Mouse (Mus musculus): ENCODE measurements around the gene Eef1g. TPM values are rescaled to one million over a fixed set of nuclear protein-coding genes. Genes with fewer than 3 reads are reported as not detected.

Gene Eef1g
- polyA plus RNA-seq, 1 experiment from 2014 or later: 153 TPM

DNA sequence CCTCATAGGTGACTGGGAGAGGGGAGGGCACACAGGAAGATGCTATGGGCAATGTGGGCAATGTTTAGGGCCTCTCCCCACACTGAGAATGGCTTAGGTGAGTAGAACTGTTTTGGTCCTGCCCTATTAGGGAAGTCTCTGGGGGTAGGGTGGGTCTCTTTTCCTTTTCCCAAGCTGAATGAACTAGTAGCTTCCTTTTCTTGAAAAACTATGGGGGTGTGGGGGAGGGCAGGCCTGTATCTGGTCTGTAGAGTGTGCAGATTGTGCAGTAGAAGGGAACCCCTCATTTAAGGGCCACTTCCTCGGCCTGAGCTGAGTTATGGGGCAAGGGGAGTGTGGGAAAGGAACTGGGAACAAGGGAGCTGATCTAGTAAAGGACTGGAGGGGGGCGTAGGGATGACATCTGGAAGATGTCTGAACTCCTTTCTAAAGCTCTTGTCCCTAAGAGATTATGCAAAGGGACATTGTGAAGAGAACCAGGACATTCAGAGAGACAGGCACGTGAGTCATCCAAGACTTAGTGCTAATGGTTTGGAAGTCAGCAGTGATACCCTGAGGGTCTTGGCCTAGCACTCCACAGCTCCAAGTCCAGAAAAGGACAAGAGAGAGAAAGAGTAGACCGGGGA, 24.5 kb downstream of the Eef1g start:
- Histone ChIP-seq H3K27ac (ENCODE audit: low read length) (peak overlapping the region; percentile 98), H3K27me3 (replicated peaks; ENCODE audit: insufficient read depth, low read length) (no peaks in the 10 kb centered on the region), H3K9ac (replicated peaks; ENCODE audit: low read depth) (peak overlapping the region; percentile 97), H3K4me1 (ENCODE audit: insufficient read depth, low read depth, low read length) (peaks cover 36% of the 10 kb centered on the region), H3K4me3 (ENCODE audit: low read depth, low read length) (peak overlapping the region; percentile 95), H3K4me2 (replicated peaks; ENCODE audit: low read depth, low read length) (peak overlapping the region; percentile 71), H3K36me3 (ENCODE audit: insufficient read depth, low read length) (no peaks in the 10 kb centered on the region), H3K9me3 (ENCODE audit: low read length) (no peaks in the 10 kb centered on the region)
- DNase-seq (ENCODE audit: low spot score) (peak; percentile 64), ATAC-seq (no peak)
- 39% methylated on average over 4 of the region's 4 CpGs for WGBS
- TF ChIP-seq EP300 (IDR thresholded peaks at IDR 0.05) (no peak), CTCF (IDR thresholded peaks at IDR 0.05) (no peak)

- no peaks in the 10 kb centered on the region for H3K9me3 ChIP-seq (ENCODE audit: low read length)
- peak overlapping the region; percentile 95 for H3K4me3 ChIP-seq (ENCODE audit: low read depth, low read length)
- peak; percentile 55 for DNase-seq (ENCODE audit: low spot score)
- peaks cover 42% of the 10 kb centered on the region for H3K4me1 ChIP-seq (ENCODE audit: insufficient read depth, low read depth, low read length)
- H3K9ac ChIP-seq (replicated peaks; ENCODE audit: low read depth): peak overlapping the region; percentile 97
- TF ChIP-seq EP300 (IDR thresholded peaks at IDR 0.05) (no peak), CTCF (IDR thresholded peaks at IDR 0.05) (no peak)
- no peaks in the 10 kb centered on the region for H3K27me3 ChIP-seq (replicated peaks; ENCODE audit: insufficient read depth, low read length)
- ATAC-seq: no peak
- H3K36me3 ChIP-seq (ENCODE audit: insufficient read depth, low read length): no peaks in the 10 kb centered on the region
- H3K27ac ChIP-seq (ENCODE audit: low read length): peak overlapping the region; percentile 98
- H3K4me2 ChIP-seq (replicated peaks; ENCODE audit: low read depth, low read length): peak overlapping the region; percentile 71
- WGBS: 37% methylated on average over 13 of the region's 13 CpGs
These were observed 25.3 kb downstream of the Eef1g start for GRCm38 (mm10) chr19:8991871-8992735.

DNA sequence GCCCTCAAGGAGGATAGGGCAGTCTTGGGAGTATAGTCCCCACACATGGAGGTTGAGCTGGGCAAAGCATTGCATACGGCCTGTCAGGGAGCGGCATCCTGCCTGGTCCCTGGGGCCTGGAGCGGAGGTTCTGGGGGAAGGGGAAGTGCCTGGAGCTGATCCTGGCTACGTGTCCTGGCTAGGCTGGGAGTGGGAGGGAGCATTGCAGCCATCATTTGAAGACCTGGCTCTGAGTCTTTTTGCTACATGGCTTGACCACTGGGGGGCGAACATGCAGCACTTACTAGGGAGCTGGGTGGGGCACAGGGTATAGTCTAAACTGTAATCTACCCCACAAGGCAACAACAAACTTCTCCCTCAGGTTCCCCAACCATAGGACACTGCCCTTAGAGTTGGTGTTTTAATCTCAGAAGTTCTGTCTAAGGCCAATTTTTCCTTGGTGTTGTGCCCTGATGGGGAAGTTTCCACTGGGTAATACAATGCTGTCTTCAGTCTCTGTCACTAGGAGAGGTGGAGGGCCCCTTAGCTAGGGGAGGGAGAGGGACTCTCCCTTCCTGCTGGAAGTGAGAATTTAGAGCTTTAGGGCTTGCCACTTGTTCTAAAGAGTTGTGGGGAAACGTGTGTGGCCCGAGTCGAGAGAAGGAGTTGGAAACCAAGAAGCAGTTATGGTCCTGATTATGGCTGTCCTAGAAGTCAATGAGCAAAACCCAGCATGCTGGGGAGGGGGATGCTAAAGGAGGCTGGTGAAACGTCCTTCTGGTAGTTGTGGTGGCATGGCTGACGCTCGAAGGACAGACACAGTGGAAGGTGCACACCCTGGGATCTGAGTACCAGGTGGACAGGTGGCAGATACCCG, 26.2 kb downstream of the Eef1g start:
- Histone ChIP-seq H3K36me3 (ENCODE audit: insufficient read depth, low read length) (no peaks in the 10 kb centered on the region), H3K9me3 (ENCODE audit: low read length) (no peaks in the 10 kb centered on the region), H3K27ac (ENCODE audit: low read length) (peak overlapping the region; percentile 98), H3K4me1 (ENCODE audit: insufficient read depth, low read depth, low read length) (peaks cover 48% of the 10 kb centered on the region), H3K4me2 (replicated peaks; ENCODE audit: low read depth, low read length) (peak overlapping the region; percentile 71), H3K4me3 (ENCODE audit: low read depth, low read length) (peak overlapping the region; percentile 95), H3K9ac (replicated peaks; ENCODE audit: low read depth) (peak overlapping the region; percentile 29; the same call in 1 of the 2 replicates), H3K27me3 (replicated peaks; ENCODE audit: insufficient read depth, low read length) (no peaks in the 10 kb centered on the region)
- peak; percentile 7 for ATAC-seq
- 25% methylated on average over 12 of the region's 12 CpGs for WGBS
- TF ChIP-seq EP300 (IDR thresholded peaks at IDR 0.05): peak; percentile 46; the same call in 1 of the 2 replicates
- peak; percentile 88 for TF ChIP-seq CTCF (IDR thresholded peaks at IDR 0.05)
- DNase-seq (ENCODE audit: low spot score): peak; percentile 96

GRCm38 (mm10) chr19:8993625-8993912, 26.7 kb downstream of the Eef1g start:
- 55% methylated on average over 2 of the region's 2 CpGs for WGBS
- peak overlapping the region; percentile 95; the same call in 1 of the 2 replicates for H3K4me3 ChIP-seq (ENCODE audit: low read depth, low read length)
- peaks cover 49% of the 10 kb centered on the region for H3K4me1 ChIP-seq (ENCODE audit: insufficient read depth, low read depth, low read length)
- H3K4me2 ChIP-seq (replicated peaks; ENCODE audit: low read depth, low read length): peak overlapping the region; percentile 71
- DNase-seq (ENCODE audit: low spot score) (no peak), ATAC-seq (no peak)
- TF ChIP-seq CTCF (IDR thresholded peaks at IDR 0.05) (no peak), EP300 (IDR thresholded peaks at IDR 0.05) (no peak)
- no peaks in the 10 kb centered on the region for H3K9me3 ChIP-seq (ENCODE audit: low read length)
- H3K27ac ChIP-seq (ENCODE audit: low read length): peak overlapping the region; percentile 98
- H3K27me3 ChIP-seq (replicated peaks; ENCODE audit: insufficient read depth, low read length): no peaks in the 10 kb centered on the region
- H3K36me3 ChIP-seq (ENCODE audit: insufficient read depth, low read length): no peaks in the 10 kb centered on the region
- peak overlapping the region; percentile 29; the same call in 1 of the 2 replicates for H3K9ac ChIP-seq (replicated peaks; ENCODE audit: low read depth)

GRCm38 (mm10) chr19:8994813-8995607, 28.2 kb downstream of the Eef1g start:
- Histone ChIP-seq H3K27me3 (replicated peaks; ENCODE audit: insufficient read depth, low read length) (no peaks in the 10 kb centered on the region), H3K4me1 (ENCODE audit: insufficient read depth, low read depth, low read length) (peaks cover 56% of the 10 kb centered on the region), H3K36me3 (ENCODE audit: insufficient read depth, low read length) (peaks cover 3% of the 10 kb centered on the region; the same call in 1 of the 2 replicates), H3K4me2 (replicated peaks; ENCODE audit: low read depth, low read length) (peak overlapping the region; percentile 71), H3K4me3 (ENCODE audit: low read depth, low read length) (no peak overlapping the region), H3K27ac (ENCODE audit: low read length) (no peak overlapping the region), H3K9me3 (ENCODE audit: low read length) (no peaks in the 10 kb centered on the region), H3K9ac (replicated peaks; ENCODE audit: low read depth) (no peak overlapping the region)
- TF ChIP-seq CTCF (IDR thresholded peaks at IDR 0.05) (no peak), EP300 (IDR thresholded peaks at IDR 0.05) (no peak)
- ATAC-seq (no peak), DNase-seq (ENCODE audit: low spot score) (no peak)
- WGBS: 58% methylated on average over 10 of the region's 10 CpGs

Data from lung, postnatal 0 days (tissue).